Mouse (Mus musculus) neural tube, embryonic 12.5 days (tissue): ENCODE measurements at regions not wholly inside any gene's neighbourhood (a gene's known extent, or its start where the extent isn't known, plus 50 kb on each side); places are given as distances from the start of the nearest gene placed in this dataset.
"Not testable (repeated sequence)": the region's sequence is repeated elsewhere in the genome, so short reads cannot be mapped to it uniquely, and the experiment has no call there.

Source experiments
- ATAC-seq: fragments of 200-750 bp; cut with Nextera tagmentation; 2 replicates; pipeline ENCODE4 v1.8.0; 2017; ENCODE audit warnings: low read depth, mild to moderate bottlenecking, moderate TSS enrichment, moderate library complexity; ENCODE audit not compliant: low FRiP score
- H3K27ac ChIP-seq: fragments of 300-500 bp; sonication (generic); 2 replicates; pipeline ENCODE4 v1.5.1; 2016
- H3K27me3 ChIP-seq: fragments of 300-500 bp; sonication (generic); replicated peaks from 2 replicates; pipeline ENCODE4 v1.6.1; 2016; ENCODE audit warnings: mild to moderate bottlenecking
- H3K36me3 ChIP-seq: fragments of 300-500 bp; sonication (generic); 2 replicates; pipeline ENCODE4 v1.6.1; 2016; ENCODE audit warnings: mild to moderate bottlenecking
- H3K4me1 ChIP-seq: fragments of 300-500 bp; sonication (generic); 2 replicates; pipeline ENCODE4 v1.6.1; 2016
- H3K4me2 ChIP-seq: fragments of 300-500 bp; sonication (generic); replicated peaks from 2 replicates; pipeline ENCODE4 v1.6.1; 2016; ENCODE audit warnings: mild to moderate bottlenecking
- H3K4me3 ChIP-seq: fragments of 300-500 bp; sonication (generic); 2 replicates; pipeline ENCODE4 v1.5.1; 2016
- H3K9ac ChIP-seq: fragments of 300-500 bp; sonication (generic); 2 replicates; pipeline ENCODE4 v1.6.1; 2016; ENCODE audit warnings: mild to moderate bottlenecking
- H3K9me3 ChIP-seq: fragments of 300-500 bp; sonication (generic); 2 replicates; pipeline ENCODE4 v1.6.1; 2016; ENCODE audit warnings: mild to moderate bottlenecking
- whole genome bisulfite sequencing: fragments of 180-500 bp; shearing (Covaris S2); methylation state at CpG from one replicate; pipeline ENCODE4 v1.1.7; 2016; 5-methylcytosine and 5-hydroxymethylcytosine counted together

DNA sequence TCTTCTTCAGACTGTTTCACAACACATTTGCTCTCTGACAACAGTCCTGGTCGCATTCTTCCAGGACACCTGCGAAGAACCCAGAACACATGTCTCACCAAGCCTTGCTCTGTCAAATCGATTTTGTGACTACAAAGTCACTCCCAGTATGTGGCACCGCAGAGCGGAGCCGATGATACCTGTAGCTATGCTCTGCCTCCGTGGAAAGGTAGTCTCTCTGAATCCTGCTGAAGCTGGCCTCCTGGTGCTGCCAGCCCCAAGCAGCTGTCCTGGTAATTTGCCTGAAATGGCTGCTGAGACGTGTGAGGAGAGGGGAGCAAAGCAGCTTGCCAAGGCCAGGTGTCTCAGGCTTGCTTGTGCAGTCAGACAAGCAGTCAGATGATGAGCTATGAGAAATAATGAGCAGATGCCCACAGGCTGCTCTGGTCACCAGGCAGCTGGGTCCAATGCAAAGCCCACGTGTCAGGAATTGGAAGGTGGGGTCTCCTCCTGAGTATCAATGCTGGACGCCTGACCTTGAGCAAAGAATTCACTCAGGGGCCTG, 100.4 kb upstream of the Nmnat3 start:
- Histone ChIP-seq H3K27ac (no peak overlapping the region), H3K4me3 (no peak overlapping the region), H3K36me3 (no peaks in the 10 kb centered on the region), H3K27me3 (no peaks in the 10 kb centered on the region), H3K4me1 (no peaks in the 10 kb centered on the region), H3K4me2 (no peak overlapping the region), H3K9me3 (no peaks in the 10 kb centered on the region), H3K9ac (no peak overlapping the region)
- 79% methylated on average over 10 of the region's 10 CpGs for WGBS
- no peak for ATAC-seq

DNA sequence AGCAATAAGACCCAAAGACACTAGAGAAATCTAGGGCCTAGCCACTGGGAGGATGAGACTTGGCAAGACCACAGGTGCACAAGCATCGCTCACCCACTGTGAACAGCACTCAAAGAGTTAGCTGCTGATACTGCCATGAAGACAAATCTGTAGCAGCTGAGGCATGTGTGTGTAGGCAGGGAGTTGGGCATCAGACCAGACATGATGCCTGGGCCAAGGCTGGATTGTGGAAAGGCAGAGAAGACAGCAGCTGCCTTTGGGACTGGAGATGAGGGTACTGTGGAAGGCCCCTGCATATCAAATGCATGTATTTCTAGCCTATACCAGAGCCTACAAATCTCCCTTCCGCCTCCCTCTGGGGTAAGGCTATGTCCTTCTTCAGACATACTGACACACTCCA, 92.9 kb upstream of the Nmnat3 start:
- Histone ChIP-seq H3K9ac (no peak overlapping the region), H3K9me3 (no peaks in the 10 kb centered on the region), H3K4me2 (no peak overlapping the region), H3K27me3 (no peaks in the 10 kb centered on the region), H3K27ac (no peak overlapping the region), H3K4me1 (no peaks in the 10 kb centered on the region), H3K36me3 (no peaks in the 10 kb centered on the region), H3K4me3 (no peak overlapping the region)
- ATAC-seq = no peak
- WGBS = 90% methylated on average over 2 of the region's 2 CpGs

DNA sequence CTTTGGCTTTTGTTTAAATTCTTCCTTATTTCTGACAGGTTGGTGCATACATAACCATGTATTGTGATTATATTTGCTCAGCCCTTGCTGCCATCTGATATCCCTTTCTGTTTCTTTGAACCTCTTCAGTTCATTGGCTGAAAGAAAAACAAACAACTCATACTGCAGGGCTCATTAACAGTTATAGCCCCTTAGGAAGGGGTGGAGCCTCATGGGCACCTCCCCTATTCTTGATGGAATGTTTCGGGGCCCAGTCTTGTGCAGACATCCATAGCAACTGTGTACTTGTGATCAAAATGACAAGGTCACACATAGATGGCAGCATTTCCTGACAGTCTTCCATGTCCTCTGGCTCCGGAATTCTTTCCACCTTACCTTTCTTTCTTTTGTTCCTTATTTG, 68.4 kb upstream of the Nmnat3 start:
- H3K4me2 ChIP-seq = no peak overlapping the region
- no peak overlapping the region for H3K27ac ChIP-seq
- no peak overlapping the region for H3K4me3 ChIP-seq
- no peaks in the 10 kb centered on the region for H3K36me3 ChIP-seq
- H3K27me3 ChIP-seq = no peaks in the 10 kb centered on the region
- no peak overlapping the region for H3K9ac ChIP-seq
- 68% methylated on average over 2 of the region's 2 CpGs for WGBS
- no peaks in the 10 kb centered on the region for H3K4me1 ChIP-seq
- H3K9me3 ChIP-seq = no peaks in the 10 kb centered on the region
- no peak for ATAC-seq

DNA sequence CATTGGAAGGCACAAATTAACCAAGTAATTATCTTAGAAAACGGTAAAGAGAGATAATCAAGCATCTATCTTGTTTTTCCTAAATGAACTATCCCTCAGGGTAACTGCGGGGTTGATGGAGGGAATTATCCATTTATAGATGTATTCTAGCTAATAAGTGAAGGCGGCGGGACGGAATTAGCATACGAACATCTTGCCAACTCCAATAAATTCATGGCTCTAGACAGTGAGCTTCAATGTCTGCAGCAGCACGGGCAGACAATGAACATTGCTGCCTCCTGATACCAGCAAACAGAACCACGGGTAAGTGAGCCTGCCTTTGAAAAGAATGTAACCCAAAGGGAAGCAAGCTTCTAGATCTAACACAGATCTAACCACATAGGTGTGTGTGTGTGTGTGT, 66.9 kb upstream of the Nmnat3 start:
- ATAC-seq = 0 out of 2 replicates have a peak, but pooled peaks have one; percentile 25
- 52% methylated on average over 8 of the region's 8 CpGs for WGBS
- 0 out of 2 replicates have a peak overlapping the region, but pooled peaks have one; percentile 1 for H3K4me2 ChIP-seq
- no peaks in the 10 kb centered on the region for H3K4me1 ChIP-seq
- H3K27me3 ChIP-seq = no peaks in the 10 kb centered on the region
- H3K9ac ChIP-seq = no peak overlapping the region
- no peak overlapping the region for H3K27ac ChIP-seq
- H3K36me3 ChIP-seq = no peaks in the 10 kb centered on the region
- no peak overlapping the region for H3K4me3 ChIP-seq
- H3K9me3 ChIP-seq = no peaks in the 10 kb centered on the region

DNA sequence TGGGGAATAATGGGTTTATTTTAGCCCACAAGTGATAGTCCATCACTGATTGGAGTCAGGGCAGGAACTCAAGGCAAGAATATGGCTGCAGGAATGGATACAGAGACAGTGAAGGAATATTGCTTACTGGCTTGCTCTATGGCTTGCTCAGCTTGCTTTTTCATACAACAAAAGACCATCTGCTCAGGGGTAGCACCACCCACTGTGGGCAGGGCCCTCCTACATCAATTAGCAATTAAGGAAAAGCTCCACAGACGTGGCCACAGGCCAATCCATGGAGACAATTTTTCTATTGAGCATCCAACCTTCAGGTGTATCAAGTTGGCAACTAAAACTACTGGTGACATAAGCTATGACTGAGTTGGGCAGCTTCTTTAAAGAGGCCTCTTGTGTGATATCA, 65.5 kb upstream of the Nmnat3 start:
- no peaks in the 10 kb centered on the region for H3K36me3 ChIP-seq
- no peaks in the 10 kb centered on the region for H3K9me3 ChIP-seq
- H3K4me2 ChIP-seq = no peak overlapping the region
- no peaks in the 10 kb centered on the region for H3K27me3 ChIP-seq
- no peak overlapping the region for H3K4me3 ChIP-seq
- H3K27ac ChIP-seq = no peak overlapping the region
- no peak for ATAC-seq
- WGBS = 15% methylated on average over 1 of the region's 1 CpGs
- no peaks in the 10 kb centered on the region for H3K4me1 ChIP-seq
- no peak overlapping the region for H3K9ac ChIP-seq

DNA sequence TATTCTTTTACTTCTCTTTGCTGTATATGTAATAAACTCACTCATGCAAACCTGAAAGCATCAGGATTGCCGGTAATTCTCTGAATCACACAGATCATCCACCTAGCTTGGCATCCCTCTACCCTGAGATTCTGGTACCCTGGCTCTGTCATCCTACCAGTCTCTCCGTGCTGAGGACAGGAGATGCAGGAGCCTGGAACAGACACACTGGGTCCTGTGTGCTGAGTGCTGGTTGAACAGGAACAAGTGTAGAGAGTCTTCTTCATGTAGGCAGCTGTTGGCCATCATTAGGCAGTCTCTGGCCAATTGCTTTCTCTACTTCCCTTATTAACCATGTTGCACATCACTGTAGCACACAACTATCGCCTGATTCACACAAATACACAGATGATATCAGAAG, 59.0 kb upstream of the Nmnat3 start:
- no peaks in the 10 kb centered on the region for H3K9me3 ChIP-seq
- H3K27me3 ChIP-seq = no peaks in the 10 kb centered on the region
- WGBS = 86% methylated on average over 3 of the region's 3 CpGs
- no peak overlapping the region for H3K27ac ChIP-seq
- H3K4me1 ChIP-seq = no peaks in the 10 kb centered on the region
- H3K9ac ChIP-seq = no peak overlapping the region
- no peaks in the 10 kb centered on the region for H3K36me3 ChIP-seq
- no peak overlapping the region for H3K4me2 ChIP-seq
- no peak for ATAC-seq
- no peak overlapping the region for H3K4me3 ChIP-seq

DNA sequence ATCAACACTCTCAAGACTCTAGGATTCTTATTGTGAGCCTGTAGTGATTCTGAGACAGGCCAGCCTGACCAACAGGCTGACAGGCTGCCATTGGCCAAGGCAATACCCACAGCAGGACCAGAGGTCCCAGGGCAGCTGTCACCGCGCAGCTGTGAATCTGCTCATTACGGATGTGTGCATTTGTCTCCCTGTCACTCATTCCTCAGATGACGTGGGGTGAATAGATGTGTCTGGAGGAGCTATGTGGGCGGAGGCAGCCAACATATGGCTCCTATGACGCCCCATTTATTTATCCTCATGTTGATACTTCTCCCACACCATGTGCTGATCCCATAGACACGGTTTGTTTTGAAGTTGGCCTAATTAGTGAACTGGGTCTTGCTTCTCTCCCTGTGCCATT, 58.3 kb upstream of the Nmnat3 start:
- Histone ChIP-seq H3K4me2 (no peak overlapping the region), H3K4me1 (no peaks in the 10 kb centered on the region), H3K36me3 (no peaks in the 10 kb centered on the region), H3K9ac (no peak overlapping the region), H3K4me3 (no peak overlapping the region), H3K27me3 (no peaks in the 10 kb centered on the region), H3K27ac (no peak overlapping the region), H3K9me3 (no peaks in the 10 kb centered on the region)
- 71% methylated on average over 7 of the region's 7 CpGs for WGBS
- no peak for ATAC-seq

DNA sequence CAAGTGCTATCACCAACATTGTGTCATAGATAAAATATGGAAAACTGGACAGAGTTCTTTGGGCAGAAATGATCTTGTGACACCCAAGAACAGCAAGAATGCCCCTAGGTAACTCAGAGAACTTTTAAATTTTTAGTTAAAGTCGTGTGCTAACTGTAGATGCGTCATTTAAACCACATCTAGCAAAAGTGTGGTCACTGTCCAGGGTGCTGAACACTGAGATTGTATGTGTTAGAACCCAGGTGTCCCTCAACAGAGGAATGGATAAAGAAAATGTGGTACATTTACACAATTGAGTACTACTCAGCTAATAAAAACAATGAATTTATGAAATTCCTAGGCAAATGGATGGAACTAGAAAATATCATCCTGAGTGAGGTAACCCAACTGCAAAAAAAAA, 52.5 kb upstream of the Nmnat3 start:
- not testable (repeated sequence) for H3K27me3 ChIP-seq, H3K4me3 ChIP-seq, H3K27ac ChIP-seq, ATAC-seq, H3K4me1 ChIP-seq, H3K4me2 ChIP-seq, H3K9ac ChIP-seq, H3K9me3 ChIP-seq, H3K36me3 ChIP-seq
- 58% methylated on average over 2 of the region's 2 CpGs for WGBS
